Mouse (Mus musculus) heart, embryonic 15.5 days (tissue): Measurements from ENCODE around the gene Hdac8. TPM values are rescaled to one million over a fixed set of nuclear protein-coding genes. Genes with fewer than 3 reads are reported as not detected.

ENCODE experiments used
- ATAC-seq: fragments of 200-750 bp; cut with Nextera tagmentation; replicated peaks from 2 replicates; pipeline ENCODE4 v1.8.0; 2017; ENCODE audit warnings: low read depth, moderate TSS enrichment; ENCODE audit not compliant: insufficient number of reproducible peaks, insufficient read depth, low FRiP score
- H3K27ac ChIP-seq: fragments of 300-500 bp; sonication (generic); 2 replicates; pipeline ENCODE4 v1.5.1; 2015; ENCODE audit warnings: mild to moderate bottlenecking, inconsistent platforms
- H3K27me3 ChIP-seq: fragments of 300-500 bp; sonication (generic); 2 replicates; pipeline ENCODE4 v1.6.1; 2015; ENCODE audit warnings: inconsistent platforms
- H3K36me3 ChIP-seq: fragments of 300-500 bp; sonication (generic); 2 replicates; pipeline ENCODE4 v1.6.1; 2015; ENCODE audit warnings: mild to moderate bottlenecking, inconsistent platforms
- H3K4me1 ChIP-seq: fragments of 300-500 bp; sonication (generic); replicated peaks from 2 replicates; pipeline ENCODE4 v1.6.1; 2015; ENCODE audit warnings: inconsistent platforms
- H3K4me2 ChIP-seq: fragments of 300-500 bp; sonication (generic); 2 replicates; pipeline ENCODE4 v1.6.1; 2015; ENCODE audit warnings: inconsistent platforms, mild to moderate bottlenecking, moderate library complexity
- H3K4me3 ChIP-seq: fragments of 300-500 bp; sonication (generic); 2 replicates; pipeline ENCODE4 v1.5.1; 2015; ENCODE audit warnings: mild to moderate bottlenecking, inconsistent platforms
- H3K9ac ChIP-seq: fragments of 300-500 bp; sonication (generic); 2 replicates; pipeline ENCODE4 v1.6.1; 2015; ENCODE audit warnings: mild to moderate bottlenecking, inconsistent platforms
- H3K9me3 ChIP-seq: fragments of 300-500 bp; sonication (generic); replicated peaks from 2 replicates; pipeline ENCODE4 v1.6.1; 2016; ENCODE audit warnings: inconsistent platforms
- WGBS: fragments of 180-500 bp; shearing (Covaris S2); methylation state at CpG from one replicate; pipeline ENCODE4 v1.1.7; 2015; ENCODE audit warnings: mixed read lengths; 5-methylcytosine and 5-hydroxymethylcytosine counted together
- microRNA-seq: library from miRNA; unstranded; fragments of <30 nt; microRNA quantifications from one replicate; pipeline ENCODE4, GENCODE M21; 2016
- polyA plus RNA-seq: library from polyadenylated mRNA; unstranded; fragments of >200 nt; fragmentation: Nextera tagmentation; extraction: Ambion mirVana; gene quantifications from 2 replicates; pipeline ENCODE4 v1.2.1, GENCODE M21; 2015

Gene Hdac8
- polyA plus RNA-seq, 1 experiment from 2014 or later: 5.4 TPM

GRCm38 (mm10) chrX:102251937-102252860 is 253.0 kb downstream of the Hdac8 start, which contains the start of gene Cited1:
Gene Cited1 (minus strand): TSS chrX:102252181.
- peak; percentile 85 for ATAC-seq
- Histone ChIP-seq H3K9me3 (no peaks in the 10 kb centered on the region), H3K4me3 (peak within 1 kb of the TSS; percentile 67), H3K36me3 (no peaks in the 10 kb centered on the region), H3K27ac (peak within 1 kb of the TSS; percentile 77), H3K9ac (peak within 1 kb of the TSS; percentile 70), H3K4me1 (peaks cover 6% of the 10 kb centered on the region; the same call in 1 of the 2 replicates), H3K4me2 (peak within 1 kb of the TSS; percentile 81), H3K27me3 (peaks cover 61% of the 10 kb centered on the region)
- 10% methylated on average over 44 of the region's 44 CpGs for WGBS

- Histone ChIP-seq H3K9me3 (no peaks in the 10 kb centered on the region), H3K27me3 (peaks cover 61% of the 10 kb centered on the region), H3K4me1 (peaks cover 6% of the 10 kb centered on the region; the same call in 1 of the 2 replicates), H3K4me2 (peak overlapping the region; percentile 81), H3K9ac (peak overlapping the region; percentile 70), H3K36me3 (no peaks in the 10 kb centered on the region), H3K27ac (peak overlapping the region; percentile 76), H3K4me3 (peak overlapping the region; percentile 67)
- WGBS: 14% methylated on average over 56 of the region's 80 CpGs
- peak; percentile 23; the same call in 1 of the 2 replicates for ATAC-seq
These were observed 253.8 kb downstream of the Hdac8 start for GRCm38 (mm10) chrX:102251221-102251936.

- Histone ChIP-seq H3K4me3 (peak overlapping the region; percentile 67), H3K9ac (peak overlapping the region; percentile 70), H3K4me1 (peaks cover 6% of the 10 kb centered on the region; the same call in 1 of the 2 replicates), H3K4me2 (peak overlapping the region; percentile 81), H3K9me3 (no peaks in the 10 kb centered on the region), H3K27me3 (peaks cover 61% of the 10 kb centered on the region), H3K27ac (peak overlapping the region; percentile 76), H3K36me3 (no peaks in the 10 kb centered on the region)
- 10% methylated on average over 24 of the region's 24 CpGs for WGBS
- ATAC-seq: no peak
These were observed 254.3 kb downstream of the Hdac8 start for GRCm38 (mm10) chrX:102250891-102251170.

- 9% methylated on average over 50 of the region's 68 CpGs for WGBS
- peak overlapping the region; percentile 76 for H3K27ac ChIP-seq
- no peaks in the 10 kb centered on the region for H3K9me3 ChIP-seq
- H3K4me1 ChIP-seq: peaks cover 6% of the 10 kb centered on the region; the same call in 1 of the 2 replicates
- H3K9ac ChIP-seq: peak overlapping the region; percentile 70
- H3K4me3 ChIP-seq: peak overlapping the region; percentile 67
- peaks cover 61% of the 10 kb centered on the region for H3K27me3 ChIP-seq
- H3K4me2 ChIP-seq: peak overlapping the region; percentile 81
- no peak for ATAC-seq
- no peaks in the 10 kb centered on the region for H3K36me3 ChIP-seq
These were observed 254.8 kb downstream of the Hdac8 start for GRCm38 (mm10) chrX:102250150-102250890.

GRCm38 (mm10) chrX:102244334-102244733 is 260.8 kb downstream of the Hdac8 start:
- Histone ChIP-seq H3K4me1 (no peaks in the 10 kb centered on the region), H3K27ac (no peak overlapping the region), H3K9ac (no peak overlapping the region), H3K36me3 (no peaks in the 10 kb centered on the region), H3K4me3 (no peak overlapping the region), H3K4me2 (no peak overlapping the region), H3K9me3 (no peaks in the 10 kb centered on the region), H3K27me3 (peaks cover 20% of the 10 kb centered on the region)
- 53% methylated on average over 2 of the region's 2 CpGs for WGBS
- ATAC-seq: no peak

Small RNA genes within 50 kb of the gene (microRNA-seq; reads per million reads assigned to microRNA genes)
- gene Gm26318: not detected

Other genes with a start within 250 kb of the Hdac8 start
- gene Phka1, start 138.9 kb upstream of the Hdac8 start, polyA plus RNA-seq: 9.6 and 10.5 TPM in 2 replicates
- gene Gm3880, start 181.6 kb upstream of the Hdac8 start, polyA plus RNA-seq: not detected in 2 replicates
- not detected in 2 replicates for gene Gm9112, start 202.3 kb upstream of the Hdac8 start, polyA plus RNA-seq
- not detected in 2 replicates for gene Dmrtc1b, start 202.5 kb upstream of the Hdac8 start, polyA plus RNA-seq